Mouse (Mus musculus): ENCODE measurements at regions not wholly inside any gene's neighbourhood (a gene's known extent, or its start where the extent isn't known, plus 50 kb on each side); places are given as distances from the start of the nearest gene placed in this dataset.

GRCm38 (mm10) chr19:16061821-16062220 lies 70.8 kb upstream of the Gnaq start:
- no peaks in the 10 kb centered on the region for H3K79me2 ChIP-seq (ENCODE audit: control insufficient read depth, insufficient read depth, low read length)
- no peak overlapping the region for H3K9ac ChIP-seq (ENCODE audit: low read depth, low read length)
- no peak for TF ChIP-seq CTCF (IDR thresholded peaks at IDR 0.05; ENCODE audit: low read depth, low read length)
- TF ChIP-seq POLR2A (IDR thresholded peaks at IDR 0.05; ENCODE audit: extremely low read depth, insufficient read depth, low read length) = no peak
- no peak overlapping the region for H3K27ac ChIP-seq (replicated peaks; ENCODE audit: insufficient read depth, low read depth, low read length)
- no peaks in the 10 kb centered on the region for H3K36me3 ChIP-seq (ENCODE audit: control insufficient read depth, insufficient read depth, low read length)
- no peaks in the 10 kb centered on the region for H3K27me3 ChIP-seq (ENCODE audit: control insufficient read depth, insufficient read depth, low read length)
- H3K4me3 ChIP-seq (ENCODE audit: insufficient read depth, low read depth, low read length) = no peak overlapping the region
- WGBS = 83% methylated on average over 11 of the region's 11 CpGs
- H3K4me1 ChIP-seq (ENCODE audit: control insufficient read depth, insufficient read depth, low read length) = peaks cover 6% of the 10 kb centered on the region; the same call in 1 of the 2 replicates
- DNase-seq (ENCODE audit: extremely low read depth, low read depth, low spot score) = no peak

- no peak for TF ChIP-seq CTCF (IDR thresholded peaks at IDR 0.05; ENCODE audit: low read depth, low read length)
- no peak for TF ChIP-seq POLR2A (IDR thresholded peaks at IDR 0.05; ENCODE audit: extremely low read depth, insufficient read depth, low read length)
- H3K27me3 ChIP-seq (ENCODE audit: control insufficient read depth, insufficient read depth, low read length) = no peaks in the 10 kb centered on the region
- no peak overlapping the region for H3K4me3 ChIP-seq (ENCODE audit: insufficient read depth, low read depth, low read length)
- DNase-seq (ENCODE audit: extremely low read depth, low read depth, low spot score) = no peak
- 94% methylated on average over 4 of the region's 4 CpGs for WGBS
- no peaks in the 10 kb centered on the region for H3K79me2 ChIP-seq (ENCODE audit: control insufficient read depth, insufficient read depth, low read length)
- no peaks in the 10 kb centered on the region for H3K36me3 ChIP-seq (ENCODE audit: control insufficient read depth, insufficient read depth, low read length)
- H3K4me1 ChIP-seq (ENCODE audit: control insufficient read depth, insufficient read depth, low read length) = peaks cover 3% of the 10 kb centered on the region; the same call in 1 of the 2 replicates
- no peak overlapping the region for H3K9ac ChIP-seq (ENCODE audit: low read depth, low read length)
- no peak overlapping the region for H3K27ac ChIP-seq (replicated peaks; ENCODE audit: insufficient read depth, low read depth, low read length)
Observed at GRCm38 (mm10) chr19:16059026-16059425, 73.6 kb upstream of the Gnaq start.

GRCm38 (mm10) chr19:16050220-16051055 lies 65.6 kb upstream of the Cep78 start:
- Histone ChIP-seq H3K4me3 (ENCODE audit: insufficient read depth, low read depth, low read length) (0 out of 2 replicates have a peak overlapping the region, but pooled peaks have one; percentile 2), H3K9ac (ENCODE audit: low read depth, low read length) (no peak overlapping the region), H3K4me1 (ENCODE audit: control insufficient read depth, insufficient read depth, low read length) (no peaks in the 10 kb centered on the region), H3K27ac (replicated peaks; ENCODE audit: insufficient read depth, low read depth, low read length) (no peak overlapping the region), H3K79me2 (ENCODE audit: control insufficient read depth, insufficient read depth, low read length) (no peaks in the 10 kb centered on the region), H3K27me3 (ENCODE audit: control insufficient read depth, insufficient read depth, low read length) (no peaks in the 10 kb centered on the region), H3K36me3 (ENCODE audit: control insufficient read depth, insufficient read depth, low read length) (no peaks in the 10 kb centered on the region)
- no peak for TF ChIP-seq CTCF (IDR thresholded peaks at IDR 0.05; ENCODE audit: low read depth, low read length)
- DNase-seq (ENCODE audit: extremely low read depth, low read depth, low spot score) = no peak
- WGBS = 32% methylated on average over 18 of the region's 18 CpGs

- H3K27me3 ChIP-seq (ENCODE audit: control insufficient read depth, insufficient read depth, low read length) = no peaks in the 10 kb centered on the region
- DNase-seq (ENCODE audit: extremely low read depth, low read depth, low spot score) = no peak
- H3K4me1 ChIP-seq (ENCODE audit: control insufficient read depth, insufficient read depth, low read length) = no peaks in the 10 kb centered on the region
- no peaks in the 10 kb centered on the region for H3K79me2 ChIP-seq (ENCODE audit: control insufficient read depth, insufficient read depth, low read length)
- no peaks in the 10 kb centered on the region for H3K36me3 ChIP-seq (ENCODE audit: control insufficient read depth, insufficient read depth, low read length)
- H3K9ac ChIP-seq (ENCODE audit: low read depth, low read length) = no peak overlapping the region
- no peak for TF ChIP-seq CTCF (IDR thresholded peaks at IDR 0.05; ENCODE audit: low read depth, low read length)
- no peak for TF ChIP-seq POLR2A (IDR thresholded peaks at IDR 0.05; ENCODE audit: extremely low read depth, insufficient read depth, low read length)
- WGBS = 48% methylated on average over 3 of the region's 3 CpGs
- H3K27ac ChIP-seq (replicated peaks; ENCODE audit: insufficient read depth, low read depth, low read length) = no peak overlapping the region
- H3K4me3 ChIP-seq (ENCODE audit: insufficient read depth, low read depth, low read length) = no peak overlapping the region
Observed at GRCm38 (mm10) chr19:16049646-16050045, 64.9 kb upstream of the Cep78 start.

GRCm38 (mm10) chr19:16046977-16047376 lies 62.2 kb upstream of the Cep78 start:
- Histone ChIP-seq H3K4me1 (ENCODE audit: control insufficient read depth, insufficient read depth, low read length) (no peaks in the 10 kb centered on the region), H3K27me3 (ENCODE audit: control insufficient read depth, insufficient read depth, low read length) (no peaks in the 10 kb centered on the region), H3K79me2 (ENCODE audit: control insufficient read depth, insufficient read depth, low read length) (no peaks in the 10 kb centered on the region), H3K4me3 (ENCODE audit: insufficient read depth, low read depth, low read length) (no peak overlapping the region), H3K36me3 (ENCODE audit: control insufficient read depth, insufficient read depth, low read length) (no peaks in the 10 kb centered on the region), H3K27ac (replicated peaks; ENCODE audit: insufficient read depth, low read depth, low read length) (no peak overlapping the region), H3K9ac (ENCODE audit: low read depth, low read length) (no peak overlapping the region)
- 71% methylated on average over 7 of the region's 7 CpGs for WGBS
- TF ChIP-seq CTCF (IDR thresholded peaks at IDR 0.05; ENCODE audit: low read depth, low read length) = no peak
- TF ChIP-seq POLR2A (IDR thresholded peaks at IDR 0.05; ENCODE audit: extremely low read depth, insufficient read depth, low read length) = no peak
- peak; percentile 18 for DNase-seq (ENCODE audit: extremely low read depth, low read depth, low spot score)

GRCm38 (mm10) chr19:16045261-16045660 lies 60.5 kb upstream of the Cep78 start:
- Histone ChIP-seq H3K4me3 (ENCODE audit: insufficient read depth, low read depth, low read length) (no peak overlapping the region), H3K79me2 (ENCODE audit: control insufficient read depth, insufficient read depth, low read length) (no peaks in the 10 kb centered on the region), H3K9ac (ENCODE audit: low read depth, low read length) (no peak overlapping the region), H3K27me3 (ENCODE audit: control insufficient read depth, insufficient read depth, low read length) (no peaks in the 10 kb centered on the region), H3K36me3 (ENCODE audit: control insufficient read depth, insufficient read depth, low read length) (no peaks in the 10 kb centered on the region), H3K27ac (replicated peaks; ENCODE audit: insufficient read depth, low read depth, low read length) (no peak overlapping the region), H3K4me1 (ENCODE audit: control insufficient read depth, insufficient read depth, low read length) (no peaks in the 10 kb centered on the region)
- TF ChIP-seq POLR2A (IDR thresholded peaks at IDR 0.05; ENCODE audit: extremely low read depth, insufficient read depth, low read length) = no peak
- no peak for TF ChIP-seq CTCF (IDR thresholded peaks at IDR 0.05; ENCODE audit: low read depth, low read length)
- no peak for DNase-seq (ENCODE audit: extremely low read depth, low read depth, low spot score)
- 77% methylated on average over 3 of the region's 3 CpGs for WGBS
